Mouse (Mus musculus) spleen, embryonic (tissue): ENCODE results near the gene Gstt1.

ENCODE experiments used
- CTCF ChIA-PET: fragments of 350-600 bp; sonication (Branson Sonifier 250); formaldehyde crosslinking; loops from one replicate; lab custom pipeline; 2022; lab: Charles Lee

The Gstt1 gene

GRCm38 (mm10) chr10:75798176-75798696 is at the start of gene Gstt1:
Gene Gstt1 (minus strand): TSS chr10:75798584.
- CTCF ChIA-PET: interaction anchor here (0.7 kb wide), 1 partner anchor 597 kb away, joined by 3 read pairs; no protein-coding TSS in a partner anchor

DNA sequence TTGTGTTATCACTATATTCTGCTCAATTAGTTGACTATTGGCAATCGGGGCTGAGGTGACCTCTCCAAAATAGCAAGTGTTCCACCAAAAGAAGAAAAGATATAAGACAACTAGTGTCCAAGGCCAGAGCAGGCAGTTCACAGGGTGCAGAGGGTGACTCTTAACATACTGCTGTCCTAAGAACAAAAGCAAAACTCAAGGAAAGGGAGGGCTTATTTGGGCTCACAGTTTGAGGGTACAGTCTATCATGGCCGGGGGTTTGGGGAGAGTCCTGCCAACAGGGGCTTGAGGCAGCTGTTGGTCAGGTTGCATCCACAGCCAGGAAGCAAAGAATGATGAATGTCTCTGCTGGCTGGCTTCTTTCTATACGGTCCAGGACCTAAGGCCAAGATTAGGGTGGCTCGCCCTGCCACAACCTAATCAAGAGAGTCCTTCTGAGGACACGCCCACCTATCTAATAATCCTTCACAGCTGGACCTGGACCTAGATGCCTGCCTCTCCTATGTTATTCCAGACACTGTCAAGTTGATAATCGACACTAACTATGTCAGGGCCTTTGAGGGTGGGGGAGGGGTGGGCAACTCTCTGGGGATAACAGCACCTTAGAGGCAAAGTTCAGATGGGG is 47.0 kb upstream of the Gstt1 start:
- CTCF ChIA-PET: no interaction called here

DNA sequence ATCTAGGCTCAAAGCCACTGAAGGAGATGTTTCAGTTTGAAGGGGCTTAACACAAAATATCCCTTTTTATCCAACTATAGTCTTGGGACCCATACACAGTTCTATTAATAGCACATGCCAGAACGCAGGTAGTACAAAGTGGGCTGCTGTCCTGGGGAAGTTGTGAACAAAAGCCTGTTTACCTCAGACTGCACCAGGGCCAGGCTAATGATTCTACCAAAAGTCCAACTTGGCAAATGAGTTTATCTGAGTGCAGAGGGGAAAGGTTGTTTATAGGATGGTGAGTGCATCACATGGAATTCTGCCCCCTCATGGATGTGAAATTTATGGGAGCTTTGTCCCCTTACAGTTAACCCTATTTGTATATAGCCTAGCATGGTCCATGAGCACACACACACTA is 46.4 kb upstream of the Gstt1 start:
- CTCF ChIA-PET: interaction anchor here (0.6 kb wide), 1 partner anchor 12 kb away, joined by 4 read pairs; no protein-coding TSS in a partner anchor

GRCm38 (mm10) chr10:75843898-75844297 is 45.5 kb upstream of the Gstt1 start:
- CTCF ChIA-PET: interaction anchor here (0.6 kb wide), 2 partner anchors 11 to 269 kb away, joined by 3 to 4 read pairs; no protein-coding TSS in a partner anchor

GRCm38 (mm10) chr10:75839092-75839491 is 40.7 kb upstream of the Gstt1 start:
- CTCF ChIA-PET: no interaction called here

DNA sequence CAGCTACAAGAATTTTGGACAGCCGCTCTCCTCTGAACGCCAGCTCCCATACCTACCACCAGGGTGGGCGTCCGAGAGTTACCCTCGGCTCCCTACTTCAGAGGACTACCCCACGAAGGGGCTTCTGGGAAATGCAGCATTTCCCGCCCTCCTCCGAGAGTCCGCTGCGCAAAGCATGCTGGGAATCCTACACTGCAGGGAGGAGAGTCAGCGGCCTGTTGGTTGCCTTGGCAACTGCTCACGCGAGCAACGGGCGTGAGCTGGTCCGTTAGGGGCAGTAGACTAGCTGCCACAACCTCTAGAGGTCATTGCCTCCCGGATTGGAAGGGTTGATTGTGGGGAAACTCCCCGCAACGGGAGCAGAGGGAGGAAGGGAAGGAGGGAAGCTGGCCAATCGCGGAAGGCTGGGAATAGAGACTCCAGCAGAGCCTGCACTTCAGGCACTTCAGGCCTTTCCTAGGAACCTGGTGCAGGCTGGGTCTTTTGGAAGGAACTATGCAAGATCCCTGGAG is 38.9 kb upstream of the Gstt1 start, which contains the start of gene Gstt2:
Gstt2 (minus strand) TSS at position 177 of the 512 bp plus-strand sequence.
- CTCF ChIA-PET: interaction anchor here (0.7 kb wide), 1 partner anchor 233 kb away, joined by 3 read pairs; no protein-coding TSS in a partner anchor

DNA sequence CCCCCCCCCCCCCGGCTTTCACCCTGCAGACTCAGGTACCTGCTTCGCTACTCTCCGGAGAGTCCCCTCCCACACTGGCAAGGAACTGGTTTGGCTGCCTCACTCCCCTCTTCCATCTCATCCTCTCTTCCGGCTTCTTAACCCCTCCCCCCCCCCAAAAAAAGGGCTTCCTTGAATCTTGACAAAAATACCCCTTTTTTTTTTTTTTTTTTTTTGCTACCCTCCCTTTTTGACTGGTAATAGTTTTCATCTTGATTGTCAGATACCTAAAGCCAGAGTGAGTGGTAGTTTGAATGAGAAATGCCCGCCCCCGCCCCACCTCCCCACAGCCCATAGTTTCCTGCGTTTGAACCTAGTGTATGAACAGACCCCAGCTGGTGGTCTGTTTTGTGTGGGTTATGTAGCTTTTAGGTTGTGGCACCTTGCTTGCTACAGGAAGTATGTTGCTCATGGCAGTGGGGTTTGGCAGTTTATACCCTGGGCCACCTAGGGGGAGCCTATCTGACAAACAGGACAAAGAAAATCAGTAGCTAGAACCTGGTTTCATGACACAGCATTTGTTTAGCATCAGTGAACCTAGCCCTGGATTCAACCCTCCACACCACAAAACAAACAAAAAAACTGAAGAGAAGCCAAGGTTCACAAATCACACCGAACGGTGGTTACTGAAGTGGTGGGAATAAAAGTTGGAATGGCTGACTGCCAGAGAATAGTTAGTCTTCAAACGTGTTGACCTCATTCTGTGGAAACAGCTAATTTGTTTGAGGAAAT is 37.6 kb upstream of the Gstt1 start:
- CTCF ChIA-PET: interaction anchor here (0.6 to 1.0 kb wide), 3 partner anchors 52 to 106 kb away, joined by 4 to 10 read pairs (median 4); no protein-coding TSS in a partner anchor

- CTCF ChIA-PET: interaction anchor here (1.0 kb wide), 1 partner anchor 51 kb away, joined by 4 read pairs; no protein-coding TSS in a partner anchor
These were observed 36.9 kb upstream of the Gstt1 start for GRCm38 (mm10) chr10:75835307-75835706.

DNA sequence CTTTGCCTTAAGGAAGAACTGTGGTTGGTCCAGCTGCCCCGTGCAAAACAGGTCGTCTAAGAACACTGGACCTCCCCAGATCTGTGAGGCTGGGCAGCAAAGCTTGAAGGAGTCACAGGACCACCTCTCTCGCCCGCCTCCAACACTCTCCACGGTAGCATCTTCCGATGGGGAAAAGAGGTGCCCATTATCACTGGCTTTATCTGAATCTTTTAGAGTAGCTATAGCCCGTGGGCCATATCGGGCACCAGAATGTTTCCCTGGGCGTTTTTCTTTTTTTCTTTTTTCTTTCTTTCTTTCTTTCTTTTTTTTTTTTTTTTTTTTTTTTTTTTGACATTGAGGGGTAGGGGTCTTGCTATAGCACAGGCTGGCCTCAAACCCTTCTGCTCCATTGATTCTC is 36.3 kb upstream of the Gstt1 start:
- CTCF ChIA-PET: interaction anchor here (0.7 kb wide), 3 partner anchors 23 to 234 kb away, joined by 3 to 25 read pairs (median 4); no protein-coding TSS in a partner anchor

- CTCF ChIA-PET: interaction anchor here (0.7 kb wide), 3 partner anchors 24 to 233 kb away, joined by 3 to 25 read pairs (median 4); no protein-coding TSS in a partner anchor
These were observed 35.9 kb upstream of the Gstt1 start for GRCm38 (mm10) chr10:75834250-75834649.

GRCm38 (mm10) chr10:75833456-75834080 is 35.2 kb upstream of the Gstt1 start:
- CTCF ChIA-PET: interaction anchor here (0.7 kb wide), 1 partner anchor 764 kb away, joined by 3 read pairs; no protein-coding TSS in a partner anchor

- CTCF ChIA-PET: interaction anchor here (0.6 to 0.7 kb wide), 3 partner anchors 12 to 763 kb away, joined by 3 to 12 read pairs (median 4); no protein-coding TSS in a partner anchor
These were observed 34.0 kb upstream of the Gstt1 start for GRCm38 (mm10) chr10:75832272-75832895.

DNA sequence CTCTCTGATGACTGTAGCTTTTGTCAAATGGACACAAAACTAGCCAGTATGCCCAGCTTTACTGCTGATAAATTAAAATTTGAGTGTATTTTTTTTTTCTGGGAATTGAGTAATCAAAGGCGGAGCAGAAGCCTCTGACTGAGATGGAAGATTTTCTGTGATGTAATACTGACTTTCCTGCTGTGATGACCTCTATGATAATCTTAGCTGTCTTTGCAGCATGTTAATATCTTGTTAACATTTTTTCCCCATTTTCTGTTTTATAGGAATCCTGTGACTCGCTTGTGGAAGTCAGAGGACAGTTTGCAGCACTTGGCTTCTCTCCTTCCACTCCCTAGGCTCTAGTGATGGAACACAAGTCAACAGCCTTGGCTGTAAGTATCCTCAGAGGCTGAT is 31.9 kb upstream of the Gstt1 start:
- CTCF ChIA-PET: interaction anchor here (0.7 kb wide), 1 partner anchor 63 kb away, joined by 6 read pairs; no protein-coding TSS in a partner anchor

- CTCF ChIA-PET: interaction anchor here (0.6 to 1.1 kb wide), 4 partner anchors 57 to 121 kb away, joined by 3 to 8 read pairs (median 4); partner anchors contain the start of gene Ddt
These were observed 31.3 kb upstream of the Gstt1 start for GRCm38 (mm10) chr10:75829529-75830274.

DNA sequence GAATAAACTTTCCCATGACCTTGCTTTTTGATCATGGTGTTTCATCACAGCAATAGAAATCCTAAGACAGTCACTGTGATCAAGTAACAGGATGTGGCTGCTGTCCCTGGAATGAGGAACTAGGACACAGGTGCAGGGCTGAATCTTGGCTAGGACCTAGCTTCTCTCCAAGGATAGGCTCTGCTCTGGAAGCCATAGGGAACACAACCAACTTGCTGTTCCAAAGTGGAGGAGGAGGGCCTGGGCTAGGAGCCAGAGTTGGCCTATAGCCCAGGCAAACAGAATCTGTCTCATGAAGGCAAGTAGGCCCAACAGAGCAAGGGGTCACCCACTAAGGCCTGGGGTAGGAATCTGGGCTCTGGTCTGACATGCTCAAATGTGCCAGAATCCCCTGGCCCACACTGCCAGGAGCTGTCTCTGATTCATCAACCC is 30.1 kb upstream of the Gstt1 start:
- CTCF ChIA-PET: interaction anchor here (1.1 kb wide), 1 partner anchor 85 kb away, joined by 3 read pairs; no protein-coding TSS in a partner anchor

DNA sequence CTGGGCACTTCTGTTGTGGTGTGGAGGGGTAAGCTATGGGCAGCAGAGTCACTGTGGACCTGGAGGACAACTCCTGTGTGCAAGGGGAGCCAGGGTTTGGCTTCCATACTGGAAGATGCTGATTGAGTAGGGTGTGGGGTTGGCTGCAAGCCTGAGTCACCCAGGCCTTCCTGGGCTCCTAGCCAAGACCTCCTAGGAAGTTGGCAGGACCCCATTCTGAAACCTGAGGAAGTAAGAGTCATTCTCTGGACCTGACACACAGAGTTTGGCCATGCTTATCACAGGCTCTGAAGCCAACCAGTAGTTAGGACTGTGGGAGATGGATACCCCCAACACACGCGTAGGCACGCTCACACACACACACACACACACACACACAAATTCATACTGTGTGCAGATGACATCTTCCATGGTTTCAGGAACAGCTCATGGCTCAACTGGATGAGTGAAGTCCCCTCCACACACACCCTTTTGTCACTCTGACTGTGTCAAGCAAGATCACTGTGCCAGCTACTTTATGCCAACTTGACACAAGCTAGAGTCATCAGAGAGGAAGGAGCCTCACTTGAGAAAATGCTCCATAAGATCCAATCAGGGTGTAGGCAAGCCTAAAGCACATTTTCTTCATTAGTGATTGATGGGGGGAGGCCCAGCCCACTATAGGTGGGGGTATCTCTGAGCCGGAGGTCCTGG is 29.4 kb upstream of the Gstt1 start:
- CTCF ChIA-PET: no interaction called here

DNA sequence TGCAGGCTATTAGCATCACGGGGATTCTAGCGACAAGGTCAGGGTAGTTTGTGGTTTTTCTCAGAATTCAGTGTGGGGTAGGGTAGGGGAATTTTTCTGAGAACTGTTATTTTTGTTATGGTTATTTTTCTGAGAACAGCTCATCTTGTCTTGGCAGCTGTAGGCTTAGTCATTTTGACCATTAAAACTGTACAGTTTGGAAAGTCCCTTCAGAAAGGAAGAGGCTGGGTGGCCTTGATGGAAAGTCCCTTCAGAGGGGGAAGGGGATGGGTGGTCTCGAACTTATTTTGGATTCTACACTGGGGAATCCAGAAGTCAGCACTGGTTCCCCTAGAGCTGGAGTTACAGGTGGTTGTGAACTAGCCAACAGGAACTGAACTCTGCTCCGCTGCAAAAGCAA is 26.1 kb upstream of the Gstt1 start:
- CTCF ChIA-PET: no interaction called here

GRCm38 (mm10) chr10:75823782-75824181 is 25.4 kb upstream of the Gstt1 start:
- CTCF ChIA-PET: interaction anchor here (0.6 to 0.7 kb wide), 2 partner anchors 176 to 1720 kb away, joined by 4 to 5 read pairs; no protein-coding TSS in a partner anchor

GRCm38 (mm10) chr10:75822443-75822842 is 24.1 kb upstream of the Gstt1 start, which contains the start of gene Gstt4:
Gene Gstt4 (minus strand): TSS chr10:75822543.
- CTCF ChIA-PET: no interaction called here
